Mouse (Mus musculus) hindbrain, embryonic 15.5 days (tissue): ENCODE measurements around the gene Tmem158. TPM values are rescaled to one million over a fixed set of nuclear protein-coding genes. Genes with fewer than 3 reads are reported as not detected.

Source experiments
- ATAC-seq: fragments of 200-750 bp; cut with Nextera tagmentation; 2 replicates; pipeline ENCODE4 v1.8.0; 2017; ENCODE audit warnings: low read depth, moderate number of reproducible peaks, moderate TSS enrichment; ENCODE audit not compliant: low FRiP score
- H3K27ac ChIP-seq: fragments of 300-500 bp; sonication (generic); replicated peaks from 2 replicates; pipeline ENCODE4 v1.5.1; 2015; ENCODE audit warnings: mild to moderate bottlenecking, inconsistent platforms
- H3K27me3 ChIP-seq: fragments of 300-500 bp; sonication (generic); 2 replicates; pipeline ENCODE4 v1.6.1; 2015; ENCODE audit warnings: control low read depth, inconsistent platforms
- H3K36me3 ChIP-seq: fragments of 300-500 bp; sonication (generic); 2 replicates; pipeline ENCODE4 v1.6.1; 2015; ENCODE audit warnings: control low read depth, inconsistent platforms
- H3K4me1 ChIP-seq: fragments of 300-500 bp; sonication (generic); replicated peaks from 2 replicates; pipeline ENCODE4 v1.6.1; 2015; ENCODE audit warnings: control low read depth, inconsistent platforms
- H3K4me2 ChIP-seq: fragments of 300-500 bp; sonication (generic); 2 replicates; pipeline ENCODE4 v1.6.1; 2015; ENCODE audit warnings: moderate library complexity, mild to moderate bottlenecking, inconsistent platforms
- H3K4me3 ChIP-seq: fragments of 300-500 bp; sonication (generic); 2 replicates; pipeline ENCODE4 v1.5.1; 2015; ENCODE audit warnings: mild to moderate bottlenecking, inconsistent platforms
- H3K9ac ChIP-seq: fragments of 300-500 bp; sonication (generic); 2 replicates; pipeline ENCODE4 v1.6.1; 2015; ENCODE audit warnings: inconsistent platforms
- H3K9me3 ChIP-seq: fragments of 300-500 bp; sonication (generic); 2 replicates; pipeline ENCODE4 v1.6.1; 2016; ENCODE audit warnings: control low read depth, inconsistent platforms
- WGBS: fragments of 180-500 bp; shearing (Covaris S2); methylation state at CpG from one replicate; pipeline ENCODE4 v1.1.7; 2015; 5-methylcytosine and 5-hydroxymethylcytosine counted together
- polyA plus RNA-seq: library from polyadenylated mRNA; unstranded; fragments of >200 nt; fragmentation: Nextera tagmentation; extraction: Ambion mirVana; gene quantifications from 2 replicates; pipeline ENCODE4 v1.2.1, GENCODE M21; 2015

Gene Tmem158
- polyA plus RNA-seq, 1 experiment from 2014 or later = 53.2 TPM

GRCm38 (mm10) chr9:123241191-123241590 lies 19.4 kb downstream of the Tmem158 start:
- H3K4me3 ChIP-seq = no peak overlapping the region
- H3K36me3 ChIP-seq = no peaks in the 10 kb centered on the region
- no peak overlapping the region for H3K9ac ChIP-seq
- ATAC-seq = no peak
- H3K27me3 ChIP-seq = no peaks in the 10 kb centered on the region
- H3K4me2 ChIP-seq = no peak overlapping the region
- no peak overlapping the region for H3K27ac ChIP-seq
- WGBS = 96% methylated on average over 5 of the region's 5 CpGs
- no peaks in the 10 kb centered on the region for H3K9me3 ChIP-seq
- H3K4me1 ChIP-seq = peaks cover 7% of the 10 kb centered on the region

- no peaks in the 10 kb centered on the region for H3K9me3 ChIP-seq
Observed at GRCm38 (mm10) chr9:123240751-123241150, 19.8 kb downstream of the Tmem158 start.

GRCm38 (mm10) chr9:123240271-123240670 lies 20.3 kb downstream of the Tmem158 start:
- Histone ChIP-seq H3K36me3 (no peaks in the 10 kb centered on the region), H3K4me1 (peaks cover 7% of the 10 kb centered on the region), H3K9me3 (no peaks in the 10 kb centered on the region), H3K9ac (no peak overlapping the region), H3K27me3 (no peaks in the 10 kb centered on the region), H3K27ac (no peak overlapping the region), H3K4me2 (no peak overlapping the region), H3K4me3 (no peak overlapping the region)
- no peak for ATAC-seq
- 95% methylated on average over 5 of the region's 5 CpGs for WGBS

More at GRCm38 (mm10) chr9:123240751-123241150, 19.8 kb downstream of the Tmem158 start:
- Histone ChIP-seq H3K36me3 (no peaks in the 10 kb centered on the region), H3K27me3 (no peaks in the 10 kb centered on the region), H3K4me1 (peaks cover 7% of the 10 kb centered on the region), H3K4me2 (no peak overlapping the region), H3K9ac (no peak overlapping the region), H3K4me3 (no peak overlapping the region), H3K27ac (no peak overlapping the region)
- WGBS = 86% methylated on average over 2 of the region's 2 CpGs
- no peak for ATAC-seq

GRCm38 (mm10) chr9:123239651-123240050 lies 20.9 kb downstream of the Tmem158 start:
- H3K4me3 ChIP-seq = no peak overlapping the region
- no peak overlapping the region for H3K27ac ChIP-seq
- peaks cover 7% of the 10 kb centered on the region for H3K4me1 ChIP-seq
- no peaks in the 10 kb centered on the region for H3K9me3 ChIP-seq
- no peaks in the 10 kb centered on the region for H3K36me3 ChIP-seq
- ATAC-seq = no peak
- 73% methylated on average over 2 of the region's 2 CpGs for WGBS
- H3K4me2 ChIP-seq = no peak overlapping the region
- H3K9ac ChIP-seq = no peak overlapping the region
- H3K27me3 ChIP-seq = no peaks in the 10 kb centered on the region

GRCm38 (mm10) chr9:123238256-123239045 lies 22.1 kb downstream of the Tmem158 start:
- WGBS = 32% methylated on average over 4 of the region's 4 CpGs
- Histone ChIP-seq H3K36me3 (no peaks in the 10 kb centered on the region), H3K4me3 (no peak overlapping the region), H3K9me3 (no peaks in the 10 kb centered on the region), H3K4me2 (no peak overlapping the region), H3K9ac (no peak overlapping the region), H3K4me1 (peaks cover 7% of the 10 kb centered on the region), H3K27ac (peak overlapping the region; percentile 58), H3K27me3 (no peaks in the 10 kb centered on the region)
- ATAC-seq = no peak

GRCm38 (mm10) chr9:123237739-123238138 lies 22.8 kb downstream of the Tmem158 start:
- Histone ChIP-seq H3K9me3 (no peaks in the 10 kb centered on the region), H3K27me3 (no peaks in the 10 kb centered on the region), H3K4me3 (no peak overlapping the region), H3K4me2 (no peak overlapping the region), H3K4me1 (peaks cover 7% of the 10 kb centered on the region), H3K27ac (peak overlapping the region; percentile 55; the same call in 1 of the 2 replicates), H3K9ac (no peak overlapping the region), H3K36me3 (no peaks in the 10 kb centered on the region)
- no peak for ATAC-seq
- WGBS = 42% methylated on average over 2 of the region's 2 CpGs

- ATAC-seq = no peak
- 65% methylated on average over 3 of the region's 3 CpGs for WGBS
- Histone ChIP-seq H3K27me3 (no peaks in the 10 kb centered on the region), H3K4me3 (no peak overlapping the region), H3K36me3 (no peaks in the 10 kb centered on the region), H3K27ac (no peak overlapping the region), H3K4me2 (no peak overlapping the region), H3K4me1 (peaks cover 7% of the 10 kb centered on the region), H3K9me3 (no peaks in the 10 kb centered on the region), H3K9ac (no peak overlapping the region)
Observed at GRCm38 (mm10) chr9:123235621-123236020, 24.9 kb downstream of the Tmem158 start.

GRCm38 (mm10) chr9:123229826-123230225 lies 30.7 kb downstream of the Tmem158 start:
- Histone ChIP-seq H3K9me3 (no peaks in the 10 kb centered on the region), H3K4me1 (no peaks in the 10 kb centered on the region), H3K27ac (no peak overlapping the region), H3K9ac (no peak overlapping the region), H3K4me3 (no peak overlapping the region), H3K27me3 (no peaks in the 10 kb centered on the region), H3K4me2 (no peak overlapping the region), H3K36me3 (no peaks in the 10 kb centered on the region)
- 77% methylated on average over 4 of the region's 4 CpGs for WGBS
- no peak for ATAC-seq

GRCm38 (mm10) chr9:123228671-123229070 lies 31.9 kb downstream of the Tmem158 start:
- Histone ChIP-seq H3K36me3 (no peaks in the 10 kb centered on the region), H3K4me3 (no peak overlapping the region), H3K4me1 (no peaks in the 10 kb centered on the region), H3K4me2 (no peak overlapping the region), H3K9ac (no peak overlapping the region), H3K27ac (no peak overlapping the region), H3K9me3 (no peaks in the 10 kb centered on the region), H3K27me3 (no peaks in the 10 kb centered on the region)
- ATAC-seq = no peak

- Histone ChIP-seq H3K36me3 (no peaks in the 10 kb centered on the region), H3K9ac (no peak overlapping the region), H3K27ac (no peak overlapping the region), H3K27me3 (no peaks in the 10 kb centered on the region), H3K9me3 (no peaks in the 10 kb centered on the region), H3K4me2 (no peak overlapping the region), H3K4me1 (no peaks in the 10 kb centered on the region), H3K4me3 (no peak overlapping the region)
- WGBS = 86% methylated on average over 3 of the region's 3 CpGs
- ATAC-seq = no peak
Observed at GRCm38 (mm10) chr9:123227106-123227750, 33.3 kb downstream of the Tmem158 start.

- Histone ChIP-seq H3K27ac (no peak overlapping the region), H3K9me3 (no peaks in the 10 kb centered on the region), H3K36me3 (no peaks in the 10 kb centered on the region), H3K4me2 (no peak overlapping the region), H3K27me3 (no peaks in the 10 kb centered on the region), H3K4me3 (no peak overlapping the region), H3K9ac (no peak overlapping the region), H3K4me1 (no peaks in the 10 kb centered on the region)
- no peak for ATAC-seq
- WGBS = 72% methylated on average over 2 of the region's 2 CpGs
Observed at GRCm38 (mm10) chr9:123224863-123225431, 35.6 kb downstream of the Tmem158 start.

GRCm38 (mm10) chr9:123219826-123220225 lies 40.7 kb downstream of the Tmem158 start:
- Histone ChIP-seq H3K4me2 (no peak overlapping the region), H3K9ac (no peak overlapping the region), H3K4me3 (no peak overlapping the region), H3K27ac (0 out of 2 replicates have a peak overlapping the region, but pooled peaks have one; percentile 21), H3K27me3 (peaks cover 17% of the 10 kb centered on the region), H3K4me1 (peaks cover 8% of the 10 kb centered on the region; the same call in 1 of the 2 replicates), H3K36me3 (no peaks in the 10 kb centered on the region), H3K9me3 (no peaks in the 10 kb centered on the region)
- WGBS = 71% methylated on average over 5 of the region's 5 CpGs
- no peak for ATAC-seq
